Mouse (Mus musculus) large intestine, adult 2 months (tissue): ENCODE measurements around the gene Usp29. TPM values are rescaled to one million over a fixed set of nuclear protein-coding genes. Genes with fewer than 3 reads are reported as not detected.
"Not testable (repeated sequence)": the region's sequence is repeated elsewhere in the genome, so short reads cannot be mapped to it uniquely, and the experiment has no call there.

Source experiments
- DNase-seq: peaks from one replicate; pipeline ENCODE4 v3.0.0-alpha.2; 2012; ENCODE audit warnings: low read depth, low spot score
- WGBS: fragments of 180-500 bp; shearing (Covaris S2); methylation state at CpG from one replicate; pipeline ENCODE4 v1.1.7; 2018; 5-methylcytosine and 5-hydroxymethylcytosine counted together
- polyA plus RNA-seq: library from polyadenylated mRNA; depleted of rRNA; stranded (reverse); fragments of >200 nt; gene quantifications from 2 replicates; pipeline ENCODE4 v1.2.3, GENCODE M21; 2012

Usp29 gene
- polyA plus RNA-seq, 1 experiment: 0.16 TPM

DNA sequence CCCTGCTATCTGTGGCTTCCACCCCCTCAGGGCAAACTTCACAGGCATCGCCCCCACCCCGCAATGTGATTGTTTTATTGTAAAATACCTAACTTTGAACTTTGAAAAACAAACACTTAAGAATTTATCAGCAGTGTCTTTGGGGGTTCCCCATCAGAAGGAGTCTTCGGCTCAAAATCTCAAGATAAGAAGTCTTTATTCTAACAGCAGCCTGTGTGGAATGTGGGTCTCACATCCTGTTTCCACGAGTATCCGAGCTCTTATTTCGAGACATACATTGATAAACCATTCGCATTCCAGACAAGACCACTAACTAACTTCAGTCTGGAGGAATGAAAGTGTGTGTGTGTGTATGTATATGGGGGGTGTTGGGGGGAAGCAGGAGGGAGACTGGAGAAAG is 180.1 kb downstream of the Usp29 start:
- no peak for DNase-seq
- 23% methylated on average over 7 of the region's 7 CpGs for WGBS

DNA sequence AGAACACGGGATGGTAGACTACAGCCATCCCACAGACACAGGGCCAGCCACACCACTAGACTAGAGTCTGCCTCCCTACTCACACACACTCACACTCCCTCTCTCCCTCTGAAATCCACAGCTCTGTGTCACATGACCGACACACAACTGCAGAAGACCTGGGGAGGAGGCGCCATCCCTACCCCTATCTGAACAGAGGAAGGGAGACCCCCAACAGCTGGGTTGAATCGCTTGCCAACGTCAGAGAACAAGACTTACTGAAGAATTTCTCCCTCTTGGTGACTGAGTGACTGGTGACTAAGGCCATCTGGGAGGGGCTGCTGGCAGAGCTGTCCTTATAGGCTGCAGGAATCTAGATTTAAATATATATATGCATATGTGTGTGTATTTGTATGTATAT is 181.4 kb downstream of the Usp29 start:
- 77% methylated on average over 5 of the region's 5 CpGs for WGBS
- DNase-seq: no peak

DNA sequence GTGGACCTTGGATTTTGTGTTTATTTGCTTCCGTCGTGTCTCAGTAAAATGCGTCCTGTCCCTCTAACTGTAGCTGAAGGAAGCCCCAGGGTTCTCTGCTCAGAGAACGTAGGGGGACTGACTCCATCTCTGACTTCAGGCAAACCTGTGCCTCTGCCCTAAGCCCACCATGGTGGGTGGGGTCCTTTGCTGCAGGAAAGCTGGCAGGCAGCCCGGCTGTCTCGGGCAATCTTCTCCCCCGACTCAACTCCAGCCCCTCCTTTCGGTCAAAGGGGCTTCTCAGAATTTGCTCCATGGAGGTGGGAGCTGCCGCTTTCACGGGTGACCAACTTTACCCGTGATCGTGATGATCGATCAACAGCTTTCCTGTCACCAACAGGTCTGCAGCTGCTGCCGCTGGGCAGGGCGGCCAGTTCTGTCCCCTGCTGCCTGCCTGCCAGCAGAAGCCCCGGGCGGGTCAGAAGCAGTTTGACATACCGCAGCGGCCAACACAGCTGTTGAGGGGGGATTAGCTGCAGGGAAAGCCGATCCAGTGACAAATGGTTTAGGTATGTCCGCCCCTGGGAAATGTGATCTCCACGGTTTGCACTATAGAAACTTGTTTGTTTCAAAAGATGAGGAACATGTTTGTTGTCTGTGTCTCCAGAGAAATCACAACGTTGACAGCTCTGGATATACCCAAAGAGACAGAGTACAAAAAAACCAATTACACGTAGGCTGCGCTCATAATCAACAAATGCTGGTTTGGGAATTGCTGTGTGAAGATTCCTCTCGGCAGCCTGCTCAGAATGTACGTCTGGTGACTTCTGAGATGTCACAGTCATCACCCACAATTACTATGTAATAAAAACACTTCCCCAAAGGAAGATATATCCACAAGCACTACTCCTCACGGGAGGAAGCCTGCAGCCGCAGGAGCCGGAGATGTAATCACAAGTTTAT is 183.3 kb downstream of the Usp29 start:
- 15% methylated on average over 30 of the region's 30 CpGs for WGBS
- no peak for DNase-seq

DNA sequence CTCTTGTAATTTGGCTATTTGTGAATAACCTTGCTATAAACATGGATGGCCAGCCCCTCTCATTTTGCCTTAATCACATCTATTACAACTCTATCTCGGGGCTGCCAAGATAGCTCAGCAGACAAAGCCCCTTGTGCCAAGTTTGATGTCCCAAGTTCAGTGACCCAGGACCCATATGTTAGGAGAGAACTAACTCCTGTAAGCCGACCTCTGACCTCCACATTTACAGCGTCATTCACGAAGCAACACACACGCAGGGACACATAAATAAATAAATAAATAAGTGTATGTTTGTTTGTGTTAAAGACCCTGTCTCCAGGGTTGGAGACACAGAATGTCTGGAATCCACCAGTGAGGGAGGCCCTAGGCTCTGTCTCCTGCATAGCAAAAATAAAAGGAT is 186.7 kb downstream of the Usp29 start:
- WGBS: 73% methylated on average over 5 of the region's 5 CpGs
- DNase-seq: no peak

DNA sequence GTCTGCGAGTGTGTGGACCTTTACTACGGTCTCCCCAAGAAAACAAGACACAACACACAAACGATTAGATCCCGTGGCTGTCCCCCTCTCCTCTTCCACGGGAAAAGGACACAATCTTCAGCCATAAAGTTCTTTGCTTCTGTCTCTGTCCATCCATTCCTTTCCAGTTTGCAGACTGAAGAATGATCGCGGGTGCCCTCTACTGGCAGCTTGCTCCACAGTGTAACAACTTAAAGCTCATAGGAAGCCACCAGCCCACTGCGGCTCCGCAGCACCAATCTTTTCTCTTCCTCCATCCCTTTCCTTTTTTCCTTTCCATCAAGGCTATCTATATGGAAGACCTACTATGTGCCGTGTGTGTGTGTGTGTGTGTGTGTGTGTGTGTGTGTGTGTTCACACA is 187.9 kb downstream of the Usp29 start:
- 7% methylated on average over 10 of the region's 10 CpGs for WGBS
- peak; percentile 14 for DNase-seq

DNA sequence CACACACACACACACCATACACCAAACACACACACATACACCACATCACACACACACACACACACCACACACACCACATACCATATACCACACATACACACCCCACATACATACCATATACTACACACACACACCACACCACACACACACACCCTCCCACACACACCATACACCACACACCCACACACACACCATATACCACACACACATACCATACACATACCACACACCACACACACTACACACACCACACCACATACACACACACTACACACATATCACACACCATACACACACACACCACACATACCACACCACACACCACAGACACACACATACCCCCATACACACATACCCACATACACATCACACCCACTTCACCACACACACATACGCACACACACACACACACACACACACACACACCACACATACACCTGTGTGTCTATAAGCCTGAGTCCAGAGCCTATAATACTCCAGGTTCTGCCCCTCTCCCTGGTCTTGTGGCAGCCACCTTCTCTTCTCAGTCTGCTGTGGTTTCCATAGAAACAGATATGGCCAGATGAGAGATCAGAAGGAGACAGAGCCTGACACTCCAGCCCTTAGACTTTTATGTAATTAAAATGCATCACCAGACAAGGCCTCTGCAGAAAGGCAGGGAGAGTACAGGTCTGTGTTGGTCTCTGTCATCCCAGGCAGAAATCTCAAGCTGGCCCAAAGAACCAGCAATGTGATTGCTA is 188.9 kb downstream of the Usp29 start:
- 96% methylated on average over 1 of the region's 1 CpGs for WGBS
- DNase-seq: no peak

DNA sequence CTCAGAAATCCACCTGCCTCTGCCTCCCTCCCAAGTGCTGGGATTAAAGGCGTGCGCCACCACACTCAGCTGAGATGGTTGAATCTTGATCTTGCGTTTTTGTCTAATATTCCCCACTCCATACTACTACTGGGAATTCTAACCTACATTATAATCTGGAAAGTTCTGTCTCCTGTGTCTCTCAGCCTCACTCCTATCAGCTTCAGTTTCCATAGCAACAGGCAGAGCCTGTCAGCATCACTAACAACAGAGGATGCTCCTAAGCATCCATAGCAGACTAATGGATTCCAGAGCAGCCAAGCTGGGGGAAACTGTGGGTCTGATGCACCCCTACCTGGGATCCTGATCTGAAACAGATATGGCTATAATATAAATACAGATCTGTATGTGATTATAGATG is 193.1 kb downstream of the Usp29 start:
- no peak for DNase-seq
- WGBS: 92% methylated on average over 3 of the region's 3 CpGs

DNA sequence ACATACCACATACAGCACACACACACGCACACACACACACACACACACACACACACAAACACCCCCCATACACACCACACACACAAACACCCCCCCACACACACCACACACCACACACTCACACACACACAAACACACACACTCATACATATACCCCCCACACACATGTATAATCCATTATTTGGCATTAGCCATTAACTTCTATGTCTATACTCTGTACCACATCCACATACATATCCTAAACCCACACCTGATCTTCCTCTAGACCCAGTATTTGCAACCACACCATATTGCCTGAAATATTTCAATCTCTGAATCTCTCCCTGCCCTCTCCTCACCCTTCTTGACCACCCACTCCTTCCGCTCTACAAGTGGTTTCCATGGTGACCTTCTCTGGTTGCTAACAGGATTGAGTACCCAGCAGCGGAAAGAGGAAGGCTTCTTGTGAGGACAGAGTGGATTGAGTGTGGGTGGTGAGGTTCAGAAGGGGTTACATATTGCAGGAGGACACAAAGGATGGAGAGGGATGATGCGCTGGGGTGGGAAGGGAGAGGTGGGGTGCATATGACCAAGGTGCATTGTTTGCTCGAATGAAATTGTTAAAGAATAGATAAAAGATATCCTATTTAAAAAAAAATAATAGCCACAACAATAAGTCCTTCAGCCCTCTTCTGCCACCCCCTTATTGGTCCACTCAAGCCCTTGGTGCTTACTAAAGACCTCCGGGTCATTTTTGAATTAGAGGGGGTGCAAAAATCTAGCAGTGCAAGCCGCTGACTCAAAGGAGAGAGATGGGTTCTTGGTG is 195.8 kb downstream of the Usp29 start:
- 75% methylated on average over 7 of the region's 7 CpGs for WGBS
- no peak for DNase-seq

DNA sequence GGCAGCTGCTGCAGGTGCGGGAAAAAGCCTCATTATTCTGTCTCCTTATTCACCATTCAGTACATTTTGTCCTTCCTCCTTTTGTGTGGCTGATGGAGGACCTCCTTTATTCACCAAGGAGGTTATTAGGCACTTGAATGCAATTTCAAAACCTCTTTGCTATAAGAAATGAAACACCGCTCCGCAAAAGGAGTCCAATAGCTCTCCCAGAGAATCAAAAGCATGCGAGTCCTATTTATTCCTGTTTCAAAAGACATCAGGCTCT is 196.3 kb downstream of the Usp29 start:
- DNase-seq: no peak
- WGBS: 87% methylated on average over 4 of the region's 4 CpGs

DNA sequence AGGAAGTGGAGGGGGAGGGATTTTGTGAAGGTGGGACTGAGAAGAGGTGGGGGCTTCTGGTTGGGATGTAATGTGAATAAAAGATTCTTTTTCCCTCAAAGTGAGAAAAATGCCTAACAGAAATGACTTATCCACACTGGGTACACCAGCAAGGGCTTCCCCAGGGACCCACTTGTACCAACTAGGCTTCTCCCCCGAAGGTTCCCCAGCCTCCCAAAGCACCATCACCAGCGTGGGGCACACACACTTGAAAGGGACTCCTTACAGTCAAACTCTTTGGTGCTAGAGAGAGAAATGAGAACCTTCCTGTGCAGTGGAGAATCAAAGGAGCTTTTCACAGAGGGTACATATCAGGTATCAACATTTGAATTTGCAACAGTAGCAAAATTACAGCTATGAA is 198.9 kb downstream of the Usp29 start:
- no peak for DNase-seq
- WGBS: 70% methylated on average over 2 of the region's 2 CpGs

DNA sequence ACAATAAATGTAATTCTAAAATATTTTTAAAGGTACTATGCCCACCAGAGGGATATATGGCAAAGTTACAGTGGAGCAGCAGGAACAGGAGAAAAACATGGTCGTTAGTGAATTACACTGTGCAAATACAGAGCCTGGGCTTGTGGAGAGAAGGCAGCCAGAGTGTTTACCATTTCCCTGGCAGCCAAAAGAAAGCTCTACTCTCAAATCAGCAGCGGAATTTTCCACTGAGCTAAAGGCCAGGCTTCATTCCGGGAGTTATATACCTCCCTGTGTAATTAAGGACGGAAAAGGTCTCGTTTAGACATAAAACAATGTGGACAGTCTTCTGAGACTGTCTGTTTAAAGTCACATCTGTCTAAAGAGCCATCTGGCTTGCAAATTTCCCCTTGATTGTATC is 204.4 kb downstream of the Usp29 start:
- WGBS: 10% methylated on average over 5 of the region's 5 CpGs
- no peak for DNase-seq

DNA sequence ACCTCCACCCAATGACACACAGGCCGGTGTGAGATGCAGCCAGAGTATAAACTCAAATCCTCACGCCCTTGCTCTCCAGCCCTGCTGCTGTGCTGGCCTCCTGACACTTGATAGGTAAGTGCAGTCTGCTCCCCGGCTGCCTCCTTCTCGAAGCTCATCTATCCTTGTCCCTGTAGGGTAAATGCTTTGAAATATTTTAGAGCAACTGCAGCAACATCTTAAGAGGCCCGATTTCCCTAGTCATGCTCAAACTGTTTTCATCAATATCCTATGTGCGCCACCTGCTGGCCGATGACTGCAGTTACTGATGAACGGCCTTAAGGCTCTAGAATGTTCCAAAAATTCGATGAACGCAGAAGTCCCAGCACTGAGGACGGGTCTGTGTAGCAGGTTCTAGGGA is 206.7 kb downstream of the Usp29 start:
- WGBS: 38% methylated on average over 11 of the region's 11 CpGs

DNA sequence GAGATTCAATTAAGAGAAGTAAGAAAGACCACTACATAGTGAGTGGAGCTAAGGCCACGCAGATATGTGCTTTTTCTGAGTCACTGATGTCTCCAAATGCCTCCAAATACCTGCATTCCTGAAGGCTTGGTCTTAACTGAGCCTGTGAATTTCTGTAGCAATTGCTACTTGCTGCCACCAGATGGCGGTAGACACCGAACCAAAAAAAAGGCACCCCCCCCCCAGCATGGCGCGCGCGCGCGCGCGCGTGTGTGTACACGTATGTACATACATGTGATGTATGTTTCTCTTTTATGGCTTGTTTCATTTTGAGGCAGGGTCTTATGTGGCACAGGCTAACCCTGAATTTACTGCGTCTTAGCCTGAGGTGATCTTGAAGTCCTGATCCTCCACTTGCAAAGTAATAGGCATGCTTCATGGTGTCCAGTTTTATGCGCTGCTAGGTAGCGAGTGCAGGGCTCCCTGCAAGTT is 210.4 kb downstream of the Usp29 start:
- no peak for DNase-seq
- 23% methylated on average over 16 of the region's 16 CpGs for WGBS

More for the DNA sequence above, 206.7 kb downstream of the Usp29 start:
- peak; percentile 36 for DNase-seq

DNA sequence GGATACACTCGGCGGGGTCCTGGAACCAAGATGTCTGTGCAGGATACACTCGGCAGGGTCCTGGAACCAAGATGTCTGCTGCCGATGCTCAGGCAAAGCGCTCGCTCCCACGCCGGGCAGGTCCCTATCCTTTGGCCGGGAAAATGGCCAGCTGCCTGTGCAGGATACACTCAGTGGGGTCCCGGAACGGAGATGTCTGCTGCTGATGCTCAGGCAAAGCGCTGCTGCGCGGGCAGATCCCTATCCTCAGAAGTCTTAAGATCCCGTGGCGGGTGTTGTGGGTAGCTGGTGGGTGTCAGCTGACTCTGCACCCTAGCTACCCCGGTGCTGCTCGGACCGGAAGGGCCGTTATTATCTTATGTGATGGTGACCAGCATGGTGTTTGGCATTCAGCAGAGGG is 217.7 kb downstream of the Usp29 start:
- not testable (repeated sequence) for DNase-seq
- whole genome bisulfite sequencing: 91% methylated on average over 20 of the region's 20 CpGs

DNA sequence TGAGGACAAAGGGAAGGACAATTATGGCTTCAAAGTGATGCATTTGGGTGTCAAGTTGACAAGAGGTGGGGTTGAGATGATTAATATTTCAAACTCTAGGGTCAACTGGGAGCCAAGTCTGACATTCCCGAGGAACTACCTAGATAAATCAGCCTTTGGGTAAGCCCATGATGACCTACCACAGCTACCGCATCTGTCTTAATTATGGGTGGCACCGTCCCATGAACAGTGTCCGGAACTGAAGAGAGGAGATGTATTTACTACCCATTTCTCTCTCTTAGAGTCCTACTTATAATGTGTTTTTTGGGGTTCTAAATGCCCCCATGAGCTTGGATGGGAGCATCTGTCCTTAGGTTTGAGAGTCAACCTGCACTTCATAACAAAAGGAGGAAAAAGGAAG is 226.2 kb downstream of the Usp29 start:
- 89% methylated on average over 4 of the region's 4 CpGs for WGBS
- no peak for DNase-seq

DNA sequence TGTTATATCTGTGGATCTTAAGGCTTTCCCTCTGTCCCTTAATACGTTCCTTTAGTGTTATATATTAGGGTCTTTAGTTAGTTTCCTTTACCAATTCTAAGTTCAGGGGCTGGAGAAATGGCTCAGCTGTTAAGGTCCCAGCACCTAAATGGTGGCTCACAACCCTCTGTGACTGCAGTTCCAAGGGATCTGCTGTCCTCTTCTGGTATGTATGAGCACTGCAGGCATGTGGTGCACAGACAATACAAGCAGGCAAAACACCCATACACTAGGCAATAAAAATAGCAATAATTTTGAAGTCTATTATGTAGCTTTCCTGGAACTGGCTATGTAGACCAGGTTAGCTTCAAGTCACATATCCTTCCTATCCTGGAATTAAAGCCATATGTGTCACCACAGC is 228.2 kb downstream of the Usp29 start:
- no peak for DNase-seq
- WGBS: 80% methylated on average over 1 of the region's 1 CpGs

DNA sequence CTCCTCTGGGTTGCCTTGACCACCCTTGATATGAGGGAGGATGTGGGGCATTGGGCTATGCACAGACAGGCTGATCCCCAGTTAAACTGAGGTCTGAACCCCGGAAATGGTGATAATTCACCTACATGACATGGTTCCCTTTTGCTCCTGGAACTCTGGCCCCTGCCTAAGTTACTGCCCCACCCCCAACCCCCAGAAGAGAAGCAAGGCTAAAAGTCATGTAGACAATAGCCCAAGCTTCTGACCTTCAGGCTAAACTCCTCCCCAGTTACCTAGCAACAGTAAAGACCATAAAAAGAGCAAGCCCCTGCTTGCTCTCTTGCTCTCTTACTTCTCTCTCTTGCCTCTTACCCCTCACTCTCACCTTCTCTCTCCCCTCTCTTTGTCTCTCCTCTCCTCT is 243.2 kb downstream of the Usp29 start:
- DNase-seq: no peak
- WGBS: 70% methylated on average over 1 of the region's 1 CpGs

DNA sequence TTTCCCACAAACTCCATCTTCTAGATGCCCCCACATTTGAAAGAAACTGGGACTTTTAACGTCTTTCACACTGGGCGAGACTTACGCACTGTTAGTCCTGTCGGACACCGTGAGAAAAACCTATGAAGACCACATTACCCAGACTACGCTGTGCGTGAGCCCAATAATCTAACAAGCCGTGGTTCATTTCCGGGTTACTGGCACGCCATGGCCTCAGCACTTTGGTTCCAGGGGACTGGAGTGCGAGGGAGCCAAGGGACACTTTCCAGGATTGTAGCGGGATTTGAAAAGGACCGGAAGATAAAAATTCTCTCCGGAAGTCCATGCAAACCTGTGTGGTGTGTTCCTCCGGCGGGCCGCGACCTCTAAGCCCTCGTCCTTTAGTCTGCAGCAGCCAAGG is 246.5 kb downstream of the Usp29 start:
- DNase-seq: no peak
- WGBS: 90% methylated on average over 19 of the region's 19 CpGs

DNA sequence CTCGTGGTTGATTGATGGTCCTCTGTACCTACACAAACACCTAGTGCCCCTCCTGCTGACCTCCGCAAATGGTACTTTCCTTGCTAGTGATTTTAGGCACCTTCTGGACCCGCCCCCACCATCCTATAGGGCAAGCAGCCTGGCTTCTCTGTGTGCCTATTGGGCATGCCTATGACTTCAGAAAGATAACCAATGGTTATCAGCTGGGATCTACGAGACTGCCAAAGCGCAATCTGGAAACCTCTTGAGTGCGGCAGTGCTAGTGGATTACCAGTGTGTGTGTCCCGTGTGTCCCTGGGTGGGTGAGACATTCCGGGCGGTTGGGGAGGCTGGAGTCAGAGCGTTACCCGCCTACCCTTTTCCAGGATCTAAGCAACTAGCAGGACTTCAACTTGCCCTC is 264.9 kb downstream of the Usp29 start, which contains the start of gene Aurkc:
TSS of gene Aurkc (plus strand) at position 50 of the 400 bp plus-strand sequence.
- 78% methylated on average over 11 of the region's 11 CpGs for WGBS
- DNase-seq: not testable (repeated sequence)

DNA sequence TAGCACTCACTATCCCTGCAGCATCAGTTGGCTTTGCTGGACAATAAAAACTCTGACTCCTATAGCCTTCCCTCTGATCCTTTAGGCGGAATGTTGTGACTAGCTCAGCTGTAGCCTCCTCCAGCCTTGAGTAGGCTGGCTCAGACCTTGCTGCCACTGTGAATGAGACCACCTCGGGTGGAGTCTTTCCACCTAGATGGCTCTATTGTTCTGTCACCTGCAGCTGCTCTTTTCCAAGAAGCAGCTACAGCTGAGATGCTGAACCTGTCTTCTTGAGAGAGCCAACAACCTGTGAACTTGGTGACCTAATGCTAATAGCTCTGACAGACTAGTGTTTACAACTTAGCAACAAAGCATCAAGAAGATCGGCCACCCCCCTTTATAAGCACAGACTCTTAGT is 268.5 kb downstream of the Usp29 start:
- DNase-seq: not testable (repeated sequence)
- WGBS: 35% methylated on average over 3 of the region's 3 CpGs
